Mouse (Mus musculus): ENCODE data around the gene Rsf1.

Rsf1 gene

DNA sequence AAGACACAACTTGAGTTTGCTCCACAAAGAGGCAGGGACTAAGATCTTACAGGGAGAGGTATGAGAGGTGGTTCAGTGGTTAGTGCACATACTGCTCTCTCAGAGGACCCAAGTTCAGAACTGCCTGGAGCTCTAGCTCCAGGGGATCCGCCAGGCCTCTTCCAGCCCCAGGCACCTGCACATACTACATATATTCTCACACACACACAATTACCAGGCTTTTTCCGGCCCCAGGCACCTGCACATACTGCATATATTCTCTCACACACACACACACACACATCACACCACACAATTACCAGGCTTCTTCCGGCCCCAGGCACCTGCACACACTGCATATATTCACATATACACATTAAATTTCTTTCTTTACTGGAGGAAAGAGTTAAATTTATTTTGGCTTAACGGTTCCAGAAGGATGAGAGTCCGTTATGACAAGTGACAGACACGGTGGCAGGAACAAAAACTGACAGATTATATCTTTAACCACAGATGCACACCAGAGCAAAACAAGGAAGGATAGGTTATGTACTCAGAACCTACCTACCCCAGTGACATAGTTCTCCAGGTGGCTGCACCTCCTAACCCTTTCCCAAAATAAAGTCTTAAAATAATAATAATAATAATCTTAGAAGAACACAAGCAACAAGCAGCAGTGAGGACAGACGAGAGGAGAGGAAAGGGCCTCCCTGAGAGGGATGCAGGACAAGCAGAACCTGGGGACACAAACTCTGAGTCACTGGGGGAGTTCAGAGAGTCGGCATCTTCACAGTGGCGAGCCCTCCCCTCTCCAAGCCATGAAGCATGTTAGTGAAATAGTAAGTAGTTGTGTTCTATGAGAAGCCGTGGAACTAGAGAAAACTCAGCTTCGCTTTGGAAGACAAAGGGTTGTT, 144.2 kb downstream of the Rsf1 start:
- no peak for DNase-seq (ENCODE audit: extremely low read depth, low read depth)

DNA sequence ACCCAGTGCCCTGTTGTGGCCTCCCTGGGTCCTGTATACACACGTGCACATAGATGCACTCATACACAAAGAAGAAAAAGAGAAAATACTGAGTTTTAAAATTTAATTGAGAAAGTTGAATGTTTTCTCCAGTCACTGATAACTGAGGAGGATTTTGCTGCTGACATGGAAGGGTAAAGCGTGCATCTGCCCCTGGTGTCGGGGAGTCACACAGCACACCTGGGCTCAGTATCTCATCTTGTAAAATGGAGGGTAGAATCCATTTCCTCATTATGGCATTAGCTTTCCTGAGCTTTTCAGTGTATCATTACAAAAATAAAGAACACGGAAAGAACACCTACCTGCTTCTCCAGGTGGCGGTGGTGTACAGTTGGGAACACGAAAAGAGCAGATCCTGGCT, 145.7 kb downstream of the Rsf1 start:
- DNase-seq (ENCODE audit: extremely low read depth, low read depth), result no peak

DNA sequence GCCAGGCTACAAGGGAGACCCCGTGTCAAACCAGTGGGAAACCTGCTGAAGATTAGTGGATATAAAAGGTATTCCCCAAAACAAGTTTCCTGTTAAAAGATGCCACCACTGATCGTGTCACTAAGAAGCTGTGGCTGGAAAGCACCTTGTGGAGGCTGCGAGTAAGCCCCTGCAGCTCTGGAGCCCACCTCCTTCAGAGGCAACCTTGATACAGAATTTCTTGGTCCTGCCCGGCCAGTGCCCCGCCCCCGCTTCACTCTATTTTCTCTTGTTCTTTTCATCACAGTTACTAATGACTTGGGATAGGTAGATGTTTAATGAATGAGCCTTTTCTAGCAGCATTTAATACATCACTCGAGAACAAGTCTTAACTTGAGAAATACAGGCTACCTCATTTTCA, 146.4 kb downstream of the Rsf1 start:
- no peak for DNase-seq (ENCODE audit: extremely low read depth, low read depth)

DNA sequence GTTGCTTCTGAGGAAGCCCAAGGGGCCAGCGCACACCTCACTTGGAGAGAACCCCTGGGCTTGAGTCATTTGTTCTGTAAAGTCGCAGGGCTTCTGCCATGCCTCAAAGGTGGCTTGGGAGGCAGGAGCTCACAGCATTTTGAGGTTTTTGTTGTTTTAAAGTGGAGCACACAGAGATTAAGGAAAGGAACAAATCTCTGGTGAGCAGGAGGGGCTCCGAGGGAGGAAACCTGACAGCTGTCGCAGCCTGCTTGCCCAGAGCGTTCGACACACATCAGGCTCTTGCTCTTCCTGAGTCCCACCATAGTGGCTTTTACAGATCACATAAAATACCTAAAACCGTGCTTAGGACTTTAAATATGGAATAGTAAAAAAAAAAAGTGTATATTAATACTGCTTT, 147.1 kb downstream of the Rsf1 start:
- DNase-seq (ENCODE audit: extremely low read depth, low read depth), result no peak

DNA sequence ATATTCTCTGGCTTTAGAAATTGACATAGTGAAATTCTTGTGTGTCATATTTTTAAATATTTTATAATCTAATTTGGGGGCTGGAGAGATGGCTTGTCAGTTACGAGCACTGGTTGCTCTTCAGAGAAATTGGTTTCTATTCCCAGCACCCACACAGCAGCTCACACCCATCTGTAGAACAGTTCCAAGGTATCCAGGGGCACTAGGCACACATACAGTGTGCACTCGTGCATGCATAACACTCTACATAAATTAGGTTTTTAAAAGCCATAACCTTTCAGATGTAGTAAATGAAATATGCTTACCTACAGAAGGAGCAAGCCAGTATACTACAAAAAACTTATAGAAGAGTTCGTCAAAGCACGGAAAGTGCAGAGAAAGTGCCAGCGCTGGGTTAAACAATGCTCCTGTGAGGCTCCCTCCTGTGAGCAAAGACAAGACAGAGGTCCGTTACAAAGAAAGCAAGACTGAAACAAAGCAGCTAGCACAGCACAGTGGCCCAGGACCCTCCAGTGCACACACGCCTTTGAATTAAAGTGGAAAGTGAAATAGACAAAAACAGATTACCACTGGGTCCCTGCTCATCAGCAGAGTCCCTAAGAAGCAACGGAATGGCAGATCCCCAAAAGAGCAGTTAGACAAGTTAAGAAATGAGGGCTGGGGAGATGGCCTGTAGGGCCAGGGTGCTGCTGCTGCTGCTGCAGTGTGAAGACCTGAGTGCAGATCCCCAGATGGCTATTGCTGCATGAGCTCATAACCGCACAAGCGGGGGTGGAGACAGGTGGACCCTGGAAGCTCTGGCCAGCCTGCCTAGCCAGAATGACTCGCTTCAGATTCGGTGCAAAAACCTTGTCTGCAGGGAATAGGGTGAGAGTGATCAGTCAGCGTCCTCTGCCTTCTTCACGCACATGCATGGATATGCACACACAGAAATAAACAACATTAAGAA, 149.3 kb downstream of the Rsf1 start:
- DNase-seq (ENCODE audit: extremely low read depth, low read depth), result no peak

DNA sequence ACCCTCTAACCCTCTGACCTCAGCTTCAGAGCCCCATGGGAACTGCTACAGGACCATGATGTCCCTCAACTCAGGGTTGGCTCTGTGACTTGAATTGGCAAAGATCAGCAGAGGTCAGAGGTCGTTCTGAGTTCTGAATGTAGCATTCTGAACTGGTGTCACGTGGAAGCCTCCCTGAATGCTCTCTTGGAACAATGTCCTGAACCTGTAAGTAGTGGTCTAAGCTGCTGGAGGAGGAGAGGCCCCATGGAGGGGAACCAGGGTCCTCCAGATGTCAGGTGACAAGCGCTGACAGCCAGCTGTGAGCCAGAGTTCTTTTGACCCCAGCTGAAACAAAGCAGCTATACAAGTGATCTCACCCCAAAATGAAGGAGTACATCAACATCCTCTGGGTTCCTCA, 150.7 kb downstream of the Rsf1 start:
- no peak for DNase-seq (ENCODE audit: extremely low read depth, low read depth)

DNA sequence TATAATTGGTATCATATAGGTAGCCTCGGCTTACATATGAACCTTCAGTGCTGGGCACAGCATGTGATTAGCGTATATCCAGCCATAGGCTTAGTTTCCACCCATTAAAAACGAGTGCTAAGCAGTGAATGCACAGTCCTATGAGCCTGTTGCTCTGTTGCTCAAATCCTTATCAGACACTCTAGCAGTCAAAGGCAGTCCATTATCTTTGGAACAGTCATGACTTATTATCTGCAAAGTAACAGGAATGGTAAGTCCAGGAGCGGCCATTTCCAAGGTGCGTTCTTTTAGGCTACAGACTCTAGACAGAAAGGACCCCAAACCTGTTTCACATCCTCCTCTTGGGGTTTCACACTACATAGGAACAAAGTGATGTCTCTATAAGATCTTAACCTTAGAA, 153.9 kb downstream of the Rsf1 start:
- DNase-seq (ENCODE audit: extremely low read depth, low read depth), result no peak

DNA sequence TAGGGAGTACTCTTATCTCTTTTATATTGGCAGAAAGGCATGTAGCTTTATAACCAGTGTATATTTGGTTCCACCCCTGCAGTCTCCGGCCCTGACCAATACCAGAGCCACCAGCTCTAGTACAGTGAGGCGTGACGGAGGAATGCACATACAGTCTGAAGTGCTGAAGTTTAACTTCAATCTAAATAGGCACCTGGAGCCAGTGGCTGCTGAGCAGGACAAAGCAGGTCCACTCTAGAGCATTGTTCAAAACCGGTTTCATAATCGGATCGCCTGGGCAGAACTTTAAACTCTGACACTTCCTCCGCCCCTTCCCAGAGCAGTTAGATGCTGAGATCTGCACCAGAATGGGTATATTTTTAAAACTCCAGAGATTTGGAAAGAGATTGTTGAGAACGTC, 155.3 kb downstream of the Rsf1 start:
- DNase-seq (ENCODE audit: extremely low read depth, low read depth), result no peak

DNA sequence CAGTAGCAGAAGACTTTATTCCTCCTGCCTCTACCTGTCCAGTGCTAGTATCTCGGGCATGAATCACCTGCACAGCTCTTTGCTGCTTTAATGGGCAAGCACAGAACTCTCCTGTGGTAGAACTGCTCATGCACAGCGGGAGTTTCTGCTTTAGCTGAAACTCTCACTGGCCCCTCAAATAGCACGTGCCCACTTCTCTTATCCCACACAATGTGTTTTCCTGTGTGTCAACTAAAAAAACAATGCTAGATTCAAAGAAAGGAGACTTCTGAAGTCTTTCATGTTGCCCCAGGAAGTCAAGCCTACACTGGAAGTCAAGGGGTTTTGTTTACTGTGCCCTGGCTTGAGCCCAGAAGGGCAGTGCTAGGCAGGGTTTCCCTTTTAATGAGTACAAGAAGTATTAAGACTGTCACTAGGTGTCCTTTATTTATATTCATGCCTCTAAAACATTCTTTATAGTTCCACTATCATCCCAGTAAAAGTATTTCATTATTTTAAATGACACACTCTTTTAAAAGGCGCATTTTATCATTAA, 156.3 kb downstream of the Rsf1 start:
- no peak for DNase-seq (ENCODE audit: extremely low read depth, low read depth)

DNA sequence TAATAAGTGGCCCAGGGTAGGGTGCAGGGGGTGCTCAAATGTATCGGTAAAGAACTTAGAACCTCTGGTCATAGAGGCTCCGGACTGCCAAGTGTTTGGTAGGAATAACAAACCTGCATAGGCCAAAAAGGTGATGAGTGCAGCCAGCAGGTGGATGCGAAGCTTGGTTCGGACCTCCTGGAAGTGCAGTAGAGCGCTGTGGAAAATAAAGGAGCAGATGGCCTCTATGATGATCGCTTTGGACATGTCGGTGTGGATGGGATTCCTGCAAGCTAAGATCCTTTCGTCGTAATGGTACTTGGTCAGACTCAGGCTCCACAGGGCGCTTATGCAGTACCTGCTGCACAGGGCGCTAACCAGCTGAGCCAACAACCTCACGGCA, 157.6 kb downstream of the Rsf1 start:
- no peak for DNase-seq (ENCODE audit: extremely low read depth, low read depth)

DNA sequence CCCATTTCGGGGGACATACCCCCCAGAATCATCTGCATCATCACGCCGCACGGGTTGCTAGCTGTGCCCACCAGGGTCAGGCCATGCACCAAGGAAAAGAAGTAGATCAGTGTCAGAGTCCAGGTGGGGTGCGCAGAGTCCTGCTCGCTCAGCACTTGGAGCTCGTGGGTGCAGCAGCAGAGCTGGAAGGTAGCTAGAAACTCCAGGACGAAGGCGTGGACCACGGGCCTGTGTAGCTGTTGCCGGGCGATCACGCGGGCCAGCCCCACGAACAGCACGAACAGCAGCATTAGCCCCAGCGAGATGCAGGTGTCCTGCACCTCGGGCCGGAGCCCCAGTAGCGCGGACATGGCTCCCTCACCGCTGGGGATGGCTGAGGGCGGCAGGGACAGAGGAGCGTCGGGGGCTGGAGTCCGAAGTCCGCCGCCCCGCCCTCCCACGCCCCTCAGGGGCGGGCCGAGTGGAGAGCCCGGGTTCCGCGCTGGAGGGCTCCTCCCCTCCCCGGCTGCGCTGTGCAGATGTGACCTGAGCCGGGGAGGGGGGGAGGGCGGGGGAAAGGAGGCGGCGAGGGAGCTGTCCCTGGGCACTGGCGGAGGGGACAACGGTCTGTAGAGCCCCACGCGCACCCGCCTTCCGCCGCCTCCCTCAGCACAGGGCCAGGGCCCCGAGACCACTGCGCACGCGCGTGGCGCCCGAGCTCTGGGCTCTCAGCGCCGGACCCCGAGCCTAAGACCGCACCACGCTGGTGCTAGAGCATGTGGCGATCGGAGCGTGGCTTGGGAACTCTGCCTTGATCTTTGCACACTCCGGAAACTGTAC, 158.2 kb downstream of the Rsf1 start, which contains the start of gene Aqp11:
Gene Aqp11 (minus strand): TSS at position 652 of the 819 bp plus-strand sequence.
- DNase-seq (ENCODE audit: extremely low read depth, low read depth), result peak; percentile 44

DNA sequence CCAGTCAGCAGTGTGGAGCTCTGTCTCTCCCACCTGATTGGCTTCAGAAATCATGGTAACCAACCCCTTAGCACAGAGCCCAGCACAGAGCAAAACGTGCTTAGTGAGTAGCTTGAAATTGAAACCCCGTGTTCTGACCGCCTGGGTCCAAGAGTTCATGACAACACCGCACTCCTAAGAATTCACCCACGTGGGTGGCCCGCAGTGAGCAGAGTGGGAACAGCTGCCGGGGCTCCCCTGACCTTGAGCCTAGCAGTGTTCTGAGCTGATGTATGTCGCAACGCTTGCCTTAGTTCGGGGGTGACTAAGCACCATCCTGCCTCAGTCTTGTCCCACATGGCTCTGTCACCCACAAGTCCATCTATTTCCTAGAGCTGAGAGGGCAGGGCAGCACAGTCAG, 161.3 kb downstream of the Rsf1 start:
- no peak for DNase-seq (ENCODE audit: extremely low read depth, low read depth)

DNA sequence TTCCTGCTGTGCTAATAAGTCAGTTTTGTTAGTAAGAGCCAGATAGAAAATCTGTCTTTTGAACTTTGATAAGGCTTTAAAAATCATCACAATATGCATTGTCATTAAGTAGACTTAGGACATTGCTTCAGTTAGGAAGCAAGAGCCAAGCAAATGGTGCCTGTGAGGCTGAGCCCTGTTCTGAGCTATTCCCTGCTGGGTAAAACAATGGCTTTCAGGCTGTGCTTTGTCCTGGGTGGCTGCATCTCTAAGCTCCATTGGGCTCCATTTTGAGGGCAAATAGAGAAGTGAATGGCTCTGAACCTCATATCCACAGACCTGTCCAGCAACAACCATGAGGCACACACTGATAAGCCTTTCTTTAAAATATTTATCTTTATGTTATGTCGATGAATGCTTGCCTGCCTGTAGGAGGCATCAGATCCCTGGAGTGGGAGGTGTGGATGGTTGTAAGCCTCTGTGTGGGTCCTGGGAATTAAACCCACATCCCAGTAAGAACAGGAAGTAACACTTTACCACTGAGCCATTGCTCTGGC, 162.1 kb downstream of the Rsf1 start:
- peak; percentile 60 for DNase-seq (ENCODE audit: extremely low read depth, low read depth)
